Mouse (Mus musculus): ENCODE measurements around the gene Napb. TPM values are rescaled to one million over a fixed set of nuclear protein-coding genes. Genes with fewer than 3 reads are reported as not detected.

The Napb gene
- polyA plus RNA-seq, 1 experiment from 2014 or later, result 44.2 TPM

Other genes with a start within 250 kb of the Napb start
- gene Nxt1, start 59.9 kb downstream of the Napb start, polyA plus RNA-seq (2015; fragmentation: Nextera tagmentation; extraction: Ambion mirVana), result 53.0 and 53.3 TPM in 2 replicates
- 14.8 and 14.9 TPM in 2 replicates for gene Gzf1, start 51.4 kb downstream of the Napb start, polyA plus RNA-seq (2015; fragmentation: Nextera tagmentation; extraction: Ambion mirVana)
- gene Cstl1, start 17.9 kb upstream of the Napb start, polyA plus RNA-seq (2015; fragmentation: Nextera tagmentation; extraction: Ambion mirVana), result not detected in 2 replicates
- gene Cst11, start 39.0 kb upstream of the Napb start, polyA plus RNA-seq (2015; fragmentation: Nextera tagmentation; extraction: Ambion mirVana), result not detected in 2 replicates
- not detected in 2 replicates for gene 8030411F24Rik, start 49.5 kb upstream of the Napb start, polyA plus RNA-seq (2015; fragmentation: Nextera tagmentation; extraction: Ambion mirVana)
- not detected in 2 replicates for gene Cst12, start 56.9 kb upstream of the Napb start, polyA plus RNA-seq (2015; fragmentation: Nextera tagmentation; extraction: Ambion mirVana)
- not detected in 2 replicates for gene Cst8, start 66.3 kb upstream of the Napb start, polyA plus RNA-seq (2015; fragmentation: Nextera tagmentation; extraction: Ambion mirVana)
- not detected in 2 replicates for gene Cst13, start 87.6 kb upstream of the Napb start, polyA plus RNA-seq (2015; fragmentation: Nextera tagmentation; extraction: Ambion mirVana)
- not detected in 2 replicates for gene Cst9, start 102.7 kb upstream of the Napb start, polyA plus RNA-seq (2015; fragmentation: Nextera tagmentation; extraction: Ambion mirVana)
- gene 9230104L09Rik, start 132.6 kb upstream of the Napb start, polyA plus RNA-seq (2015; fragmentation: Nextera tagmentation; extraction: Ambion mirVana), result not detected in 2 replicates
- 522 and 533 TPM in 2 replicates for gene Cst3, start 143.2 kb upstream of the Napb start, polyA plus RNA-seq (2015; fragmentation: Nextera tagmentation; extraction: Ambion mirVana)